Mouse (Mus musculus): Measurements from ENCODE around the gene Arfip1.
"Not testable (repeated sequence)": the region's sequence is repeated elsewhere in the genome, so short reads cannot be mapped to it uniquely, and the experiment has no call there.

Gene Arfip1

DNA sequence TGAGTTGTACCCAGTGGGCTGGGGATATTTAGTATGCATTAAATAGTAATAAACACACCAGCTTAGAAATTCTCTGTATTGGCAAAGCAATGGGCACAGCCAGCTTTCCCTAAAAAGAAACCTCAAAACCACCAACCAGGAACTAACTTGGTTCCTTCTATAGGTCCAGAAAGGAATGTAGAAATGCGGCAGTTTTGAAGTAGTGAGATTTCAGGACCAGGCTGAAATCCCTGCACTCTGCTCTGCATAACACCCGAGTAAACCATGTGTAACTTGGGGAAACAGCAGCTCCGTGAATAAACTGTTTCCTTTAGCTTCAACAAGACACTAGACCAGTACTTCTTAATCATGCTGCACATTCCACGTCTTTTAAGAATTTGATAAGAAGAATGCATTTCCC is 1.7 kb downstream of the Arfip1 start:
- no peak for DNase-seq (ENCODE audit: low read depth in 2 of 2, low spot score in 2 of 2)

DNA sequence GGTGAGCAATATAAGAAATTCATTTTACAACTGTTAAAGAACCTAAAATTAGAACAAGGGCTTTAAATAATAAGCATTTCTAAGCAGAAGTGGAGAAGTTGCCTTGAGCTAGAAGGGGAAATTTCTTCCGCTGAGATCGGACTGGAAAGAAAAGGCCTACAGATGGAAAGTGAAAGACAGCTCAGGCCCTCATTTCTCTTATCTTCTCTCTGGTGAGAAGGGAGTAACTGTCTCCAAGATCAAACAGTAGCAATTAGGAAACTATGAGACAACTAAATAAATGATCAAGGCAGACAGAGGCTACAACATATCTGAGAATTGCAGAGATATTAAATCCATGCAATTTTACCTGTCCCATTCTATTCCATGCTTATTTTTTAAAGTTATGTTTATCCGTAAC is 11.9 kb downstream of the Arfip1 start:
- no peak for DNase-seq (ENCODE audit: low read depth in 2 of 2, low spot score in 2 of 2)

DNA sequence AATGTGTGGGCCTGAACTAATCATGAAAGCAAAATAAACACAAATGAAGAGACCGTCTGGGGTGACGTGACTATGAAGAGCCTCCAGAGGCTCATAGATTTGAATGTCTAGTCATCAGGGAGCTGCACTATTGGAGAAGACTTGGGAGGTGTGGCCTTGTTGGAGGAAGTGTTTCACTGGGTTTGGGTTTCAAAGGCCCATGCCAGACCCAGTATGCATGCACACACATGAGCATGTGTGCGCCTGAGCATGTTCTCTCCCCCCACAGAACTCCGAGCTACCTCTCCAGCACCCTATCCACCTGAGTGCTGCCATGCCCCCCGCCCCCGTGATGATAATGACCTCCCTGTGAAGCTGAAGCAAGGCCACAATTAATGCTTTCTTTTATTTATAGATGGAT is 12.8 kb downstream of the Arfip1 start:
- DNase-seq (ENCODE audit: low read depth in 2 of 2, low spot score in 2 of 2) = no peak

DNA sequence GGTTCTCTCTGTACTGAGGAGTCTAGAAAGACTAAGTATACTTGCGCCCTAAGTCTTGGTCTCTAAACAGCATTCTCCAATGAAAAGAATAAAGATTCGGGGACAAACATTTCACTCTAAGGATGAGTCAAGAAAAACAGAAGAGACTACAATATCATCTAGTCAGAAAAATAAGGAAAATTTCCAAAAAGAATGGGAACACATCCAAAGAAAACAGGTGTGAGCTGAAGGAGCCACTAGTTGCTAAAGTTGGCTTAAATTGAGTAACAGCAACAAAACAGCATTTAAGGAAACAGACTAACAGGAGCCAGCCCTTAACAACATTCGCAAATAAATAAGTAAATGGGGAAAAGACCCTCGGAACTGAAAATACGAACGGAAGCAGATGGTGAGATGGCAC is 13.9 kb downstream of the Arfip1 start:
- DNase-seq (ENCODE audit: low read depth in 2 of 2, low spot score in 2 of 2) = no peak

- no peak for DNase-seq (ENCODE audit: low read depth in 2 of 2, low spot score in 2 of 2)
Observed at GRCm38 (mm10) chr3:84563415-84563814, 19.0 kb downstream of the Arfip1 start.

DNA sequence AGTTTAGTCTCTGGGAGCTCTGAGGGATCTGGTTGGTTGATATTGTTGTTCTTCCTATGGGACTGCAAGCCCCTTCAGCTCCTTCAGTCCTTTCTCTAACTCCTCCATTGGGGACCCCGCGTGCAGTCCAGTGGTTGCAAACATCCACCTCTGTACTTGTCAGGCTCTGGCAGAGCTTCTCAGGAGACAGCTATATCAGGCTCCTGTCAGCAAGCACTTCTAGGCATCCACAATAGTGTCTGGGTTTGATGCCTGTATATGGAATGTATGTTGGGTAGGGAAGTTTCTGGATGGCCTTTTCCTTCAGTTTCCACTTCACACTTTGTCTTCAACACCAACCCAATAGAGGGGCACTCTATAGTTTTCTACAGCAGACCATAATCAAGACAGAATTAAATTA is 19.5 kb downstream of the Arfip1 start:
- not testable (repeated sequence) for DNase-seq (ENCODE audit: low read depth in 2 of 2, low spot score in 2 of 2)

- no peak for DNase-seq (ENCODE audit: low read depth in 2 of 2, low spot score in 2 of 2)
Observed at GRCm38 (mm10) chr3:84558301-84558700, 24.1 kb downstream of the Arfip1 start.

- no peak for DNase-seq (ENCODE audit: low read depth in 2 of 2, low spot score in 2 of 2)
Observed at GRCm38 (mm10) chr3:84555780-84556179, 26.6 kb downstream of the Arfip1 start.

DNA sequence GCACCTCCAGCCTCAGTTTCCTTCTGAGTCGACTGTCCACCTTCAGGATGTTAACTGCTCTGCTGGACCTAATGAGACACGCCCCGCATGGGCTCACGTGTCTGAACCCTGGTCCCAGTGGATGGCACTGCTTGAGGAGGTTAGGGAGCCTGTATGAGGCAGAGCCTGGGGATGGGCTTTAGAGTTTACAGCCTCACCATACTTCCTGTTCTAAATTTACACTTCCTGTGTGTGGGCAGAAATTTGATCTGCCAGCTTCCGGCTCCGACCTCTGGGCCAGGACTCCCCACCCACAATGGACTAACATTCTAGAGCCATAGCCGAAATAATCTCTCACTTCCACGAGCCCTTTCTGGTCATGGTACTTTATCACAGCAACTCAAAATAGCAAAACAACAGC is 35.2 kb downstream of the Arfip1 start:
- DNase-seq (ENCODE audit: low read depth in 2 of 2, low spot score in 2 of 2) = no peak

- DNase-seq (ENCODE audit: low read depth in 2 of 2, low spot score in 2 of 2) = peak; percentile 40 to 58
Observed at GRCm38 (mm10) chr3:84542450-84542849, 40.0 kb downstream of the Arfip1 start.

DNA sequence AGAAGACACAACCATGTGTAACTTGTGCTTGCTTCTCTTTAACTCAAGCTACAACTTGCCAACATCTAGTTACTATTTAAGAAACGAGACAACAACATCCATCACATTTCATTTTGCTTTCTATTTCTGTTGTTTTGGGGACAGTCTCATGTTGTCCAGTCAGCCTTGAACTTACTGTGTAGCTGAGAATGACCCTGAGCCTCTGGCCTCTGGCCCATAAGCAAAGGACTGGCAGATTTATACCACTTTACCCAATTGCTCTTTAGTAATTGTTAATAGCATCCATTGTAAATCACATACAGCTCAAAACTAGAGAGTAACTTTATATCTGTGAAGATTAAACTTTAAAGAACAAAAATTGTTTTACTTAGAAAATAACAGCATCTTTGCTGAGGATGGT is 40.5 kb downstream of the Arfip1 start:
- no peak for DNase-seq (ENCODE audit: low read depth in 2 of 2, low spot score in 2 of 2)

DNA sequence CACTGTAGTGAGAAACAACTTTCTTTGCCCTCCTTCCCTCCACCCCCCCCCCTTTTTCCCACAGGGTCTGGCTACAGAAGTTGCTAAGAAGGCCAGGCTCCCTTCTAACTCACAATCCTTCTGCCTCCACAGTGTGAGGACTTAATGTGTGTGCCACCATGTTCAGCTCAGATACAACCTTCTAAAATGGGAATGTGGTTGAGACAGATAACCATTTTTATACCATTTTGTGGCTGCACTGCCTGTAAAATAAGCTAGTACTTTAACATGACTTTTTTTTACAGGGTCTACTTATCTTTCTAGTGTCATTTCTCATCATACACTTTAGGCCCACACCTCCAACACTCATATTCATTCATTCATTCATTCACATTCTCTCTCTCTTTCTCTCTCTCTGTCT is 41.8 kb downstream of the Arfip1 start:
- no peak for DNase-seq (ENCODE audit: low read depth in 2 of 2, low spot score in 2 of 2)

DNA sequence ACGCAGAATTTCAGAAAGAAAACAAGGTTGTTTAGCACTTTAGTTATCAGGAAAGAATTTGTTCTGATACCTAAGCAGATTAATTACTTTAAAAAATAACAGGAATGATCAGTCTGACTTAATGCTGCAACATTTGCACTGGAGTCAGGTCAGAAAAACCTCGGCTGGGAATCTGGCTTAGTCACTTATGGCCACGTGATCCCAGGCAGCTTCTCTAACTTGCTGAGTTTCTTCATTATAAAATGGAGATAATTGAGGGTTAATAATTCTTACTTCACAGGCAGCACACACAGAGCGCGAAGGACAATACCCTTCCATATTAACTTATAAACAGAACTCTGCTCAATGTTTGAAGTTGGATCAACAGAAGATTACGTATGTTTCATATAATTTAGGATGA is 45.4 kb downstream of the Arfip1 start:
- no peak for DNase-seq (ENCODE audit: low read depth in 2 of 2, low spot score in 2 of 2)

- DNase-seq (ENCODE audit: low read depth in 2 of 2, low spot score in 2 of 2) = no peak
Observed at GRCm38 (mm10) chr3:84533227-84533626, 49.2 kb downstream of the Arfip1 start.

- DNase-seq (ENCODE audit: low read depth in 2 of 2, low spot score in 2 of 2) = no peak
Observed at GRCm38 (mm10) chr3:84529021-84529420, 53.4 kb downstream of the Arfip1 start.

GRCm38 (mm10) chr3:84524952-84525351 is 57.5 kb downstream of the Arfip1 start:
- DNase-seq (ENCODE audit: low read depth in 2 of 2, low spot score in 2 of 2) = no peak

GRCm38 (mm10) chr3:84516163-84516562 is 66.3 kb downstream of the Arfip1 start:
- no peak for DNase-seq (ENCODE audit: low read depth in 2 of 2, low spot score in 2 of 2)

GRCm38 (mm10) chr3:84512774-84513515 is 69.5 kb downstream of the Arfip1 start:
- DNase-seq (ENCODE audit: low read depth in 2 of 2, low spot score in 2 of 2) = no peak

GRCm38 (mm10) chr3:84505193-84505592 is 77.2 kb downstream of the Arfip1 start:
- no peak for DNase-seq (ENCODE audit: low read depth in 2 of 2, low spot score in 2 of 2)

GRCm38 (mm10) chr3:84504291-84504690 is 78.1 kb downstream of the Arfip1 start:
- no peak for DNase-seq (ENCODE audit: low read depth in 2 of 2, low spot score in 2 of 2)

- DNase-seq (ENCODE audit: low read depth in 2 of 2, low spot score in 2 of 2) = no peak
Observed at GRCm38 (mm10) chr3:84502101-84502500, 80.3 kb downstream of the Arfip1 start.

DNA sequence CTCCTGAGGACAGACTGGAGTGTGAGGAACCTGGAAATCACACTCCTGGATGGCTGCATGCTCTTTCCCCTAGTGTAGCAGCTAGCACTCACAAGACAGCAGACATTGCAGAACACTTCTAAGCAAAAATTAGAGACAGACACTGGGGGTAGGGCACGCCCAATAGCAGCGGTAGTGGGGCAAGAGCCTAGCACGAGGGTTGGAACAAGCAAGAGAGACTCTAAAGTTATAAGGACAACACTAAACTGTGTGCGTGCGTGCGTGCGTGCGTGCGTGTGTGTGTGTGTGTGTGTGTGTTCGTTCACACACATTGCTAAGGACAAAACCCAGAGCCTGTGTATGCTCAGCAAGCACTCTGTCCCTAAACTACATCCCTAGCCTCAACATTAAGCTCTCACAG is 81.9 kb downstream of the Arfip1 start:
- no peak for DNase-seq (ENCODE audit: low read depth in 2 of 2, low spot score in 2 of 2)

GRCm38 (mm10) chr3:84497718-84498117 is 84.7 kb downstream of the Arfip1 start:
- no peak for DNase-seq (ENCODE audit: low read depth in 2 of 2, low spot score in 2 of 2)
